Mouse (Mus musculus): ENCODE measurements around the gene Uchl1.

Gene Uchl1

GRCm38 (mm10) chr5:66710445-66711019 is 34.6 kb downstream of the Uchl1 start:
- peak; percentile 23 for DNase-seq

GRCm38 (mm10) chr5:66712801-66713200 is 36.9 kb downstream of the Uchl1 start:
- no peak for DNase-seq

GRCm38 (mm10) chr5:66715498-66715931 is 39.6 kb downstream of the Uchl1 start:
- no peak for DNase-seq

- DNase-seq: no peak
Measured at GRCm38 (mm10) chr5:66717931-66718330, 42.0 kb downstream of the Uchl1 start.

GRCm38 (mm10) chr5:66718413-66718812 is 42.5 kb downstream of the Uchl1 start:
- no peak for DNase-seq

- no peak for DNase-seq
Measured at GRCm38 (mm10) chr5:66718880-66719279, 43.0 kb downstream of the Uchl1 start.

- no peak for DNase-seq
Measured at GRCm38 (mm10) chr5:66720921-66721320, 45.0 kb downstream of the Uchl1 start.

GRCm38 (mm10) chr5:66722586-66722985 is 46.7 kb downstream of the Uchl1 start:
- no peak for DNase-seq

GRCm38 (mm10) chr5:66723037-66723436 is 47.1 kb downstream of the Uchl1 start:
- DNase-seq: no peak

- DNase-seq: no peak
Measured at GRCm38 (mm10) chr5:66723626-66724025, 47.7 kb downstream of the Uchl1 start.

- DNase-seq: no peak
Measured at GRCm38 (mm10) chr5:66729306-66729705, 53.4 kb downstream of the Uchl1 start.

- DNase-seq: peak; percentile 76
Measured at GRCm38 (mm10) chr5:66730621-66731301, 54.9 kb downstream of the Uchl1 start.

GRCm38 (mm10) chr5:66731302-66731697 is 55.4 kb downstream of the Uchl1 start:
- no peak for DNase-seq

- DNase-seq: no peak
Measured at GRCm38 (mm10) chr5:66733556-66733955, 57.7 kb downstream of the Uchl1 start.
